Mouse (Mus musculus) lung, adult 2 months (tissue): ENCODE results near the gene Cpne5.

Source experiments
- CTCF ChIP-seq: fragments of 200-500 bp; IDR thresholded peaks from 2 replicates; pipeline ENCODE4 v1.5.1; 2011; ENCODE audit warnings: mild to moderate bottlenecking, low read length, control low read depth; ENCODE audit not compliant: insufficient read depth
- POLR2A ChIP-seq: fragments of 200-500 bp; IDR thresholded peaks from 2 replicates; pipeline ENCODE4 v1.6.1; 2011; ENCODE audit warnings: low read depth, mild to moderate bottlenecking, control low read depth, low read length, borderline replicate concordance; ENCODE audit errors: extremely low read depth

- TF ChIP-seq POLR2A = no peak
- TF ChIP-seq CTCF = no peak
Observed at GRCm38 (mm10) chr17:29210037-29210436, 27.9 kb downstream of the Cpne5 start.
